Mouse (Mus musculus) neural tube, embryonic 13.5 days (tissue): ENCODE measurements at regions not wholly inside any gene's neighbourhood (a gene's known extent, or its start where the extent isn't known, plus 50 kb on each side); places are given as distances from the start of the nearest gene placed in this dataset.

Experiments
- ATAC-seq: fragments of 200-750 bp; cut with Nextera tagmentation; 2 replicates; pipeline ENCODE4 v1.8.0; 2017; ENCODE audit warnings: low read depth, mild to moderate bottlenecking, moderate TSS enrichment, moderate library complexity
- H3K27ac ChIP-seq: fragments of 300-500 bp; sonication (generic); replicated peaks from 2 replicates; pipeline ENCODE4 v1.5.1; 2015; ENCODE audit warnings: moderate library complexity, mild to moderate bottlenecking, inconsistent platforms
- H3K27me3 ChIP-seq: fragments of 300-500 bp; sonication (generic); 2 replicates; pipeline ENCODE4 v1.6.1; 2015; ENCODE audit warnings: mild to moderate bottlenecking, inconsistent platforms
- H3K36me3 ChIP-seq: fragments of 300-500 bp; sonication (generic); 2 replicates; pipeline ENCODE4 v1.6.1; 2015; ENCODE audit warnings: mild to moderate bottlenecking, inconsistent platforms
- H3K4me1 ChIP-seq: fragments of 300-500 bp; sonication (generic); replicated peaks from 2 replicates; pipeline ENCODE4 v1.6.1; 2015; ENCODE audit warnings: inconsistent platforms
- H3K4me2 ChIP-seq: fragments of 300-500 bp; sonication (generic); 2 replicates; pipeline ENCODE4 v1.6.1; 2015; ENCODE audit warnings: inconsistent platforms, mild to moderate bottlenecking, moderate library complexity
- H3K4me3 ChIP-seq: fragments of 300-500 bp; sonication (generic); 2 replicates; pipeline ENCODE4 v1.5.1; 2015; ENCODE audit warnings: mild to moderate bottlenecking, inconsistent platforms
- H3K9ac ChIP-seq: fragments of 300-500 bp; sonication (generic); 2 replicates; pipeline ENCODE4 v1.6.1; 2015; ENCODE audit warnings: moderate library complexity, mild to moderate bottlenecking, inconsistent platforms
- H3K9me3 ChIP-seq: fragments of 300-500 bp; sonication (generic); 2 replicates; pipeline ENCODE4 v1.6.1; 2016; ENCODE audit warnings: inconsistent platforms
- WGBS: fragments of 180-500 bp; shearing (Covaris S2); methylation state at CpG from one replicate; pipeline ENCODE4 v1.1.7; 2015; 5-methylcytosine and 5-hydroxymethylcytosine counted together

GRCm38 (mm10) chr3:121618561-121618960 lies 52.0 kb upstream of the 4930432M17Rik start:
- no peaks in the 10 kb centered on the region for H3K36me3 ChIP-seq
- no peak overlapping the region for H3K4me2 ChIP-seq
- 78% methylated on average over 2 of the region's 2 CpGs for WGBS
- no peak overlapping the region for H3K27ac ChIP-seq
- no peak for ATAC-seq
- H3K9ac ChIP-seq, result no peak overlapping the region
- no peaks in the 10 kb centered on the region; the same call in 1 of the 2 replicates for H3K4me1 ChIP-seq
- no peaks in the 10 kb centered on the region for H3K9me3 ChIP-seq
- no peaks in the 10 kb centered on the region for H3K27me3 ChIP-seq
- no peak overlapping the region for H3K4me3 ChIP-seq

- Histone ChIP-seq H3K4me2 (no peak overlapping the region), H3K9me3 (no peaks in the 10 kb centered on the region), H3K4me1 (no peaks in the 10 kb centered on the region; the same call in 1 of the 2 replicates), H3K4me3 (no peak overlapping the region), H3K36me3 (no peaks in the 10 kb centered on the region), H3K9ac (no peak overlapping the region), H3K27me3 (no peaks in the 10 kb centered on the region), H3K27ac (no peak overlapping the region)
- 82% methylated on average over 2 of the region's 2 CpGs for WGBS
- no peak for ATAC-seq
Measured at GRCm38 (mm10) chr3:121618161-121618560, 52.4 kb upstream of the 4930432M17Rik start.

DNA sequence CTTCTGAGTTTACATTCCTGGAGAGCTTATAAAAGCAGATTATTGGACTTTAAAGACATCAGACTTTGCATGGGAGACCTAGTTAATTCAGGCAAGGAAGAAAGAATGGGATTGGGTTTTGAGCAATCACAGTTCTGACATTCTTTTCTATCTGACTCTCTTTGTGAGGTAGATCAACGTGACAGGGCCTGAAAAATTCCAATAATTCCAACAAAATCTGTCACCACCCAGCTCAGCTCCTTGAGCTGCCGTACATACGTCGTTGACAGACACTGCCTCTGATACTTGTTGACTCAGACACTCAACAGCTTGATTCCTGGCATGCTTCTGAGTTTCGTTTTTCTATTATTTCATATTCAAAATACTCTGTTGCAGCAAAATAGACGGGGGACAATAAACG lies 53.2 kb upstream of the 4930432M17Rik start:
- Histone ChIP-seq H3K4me3 (no peak overlapping the region), H3K27ac (no peak overlapping the region), H3K4me2 (no peak overlapping the region), H3K36me3 (no peaks in the 10 kb centered on the region), H3K9ac (no peak overlapping the region), H3K9me3 (no peaks in the 10 kb centered on the region), H3K27me3 (no peaks in the 10 kb centered on the region), H3K4me1 (no peaks in the 10 kb centered on the region; the same call in 1 of the 2 replicates)
- WGBS, result 79% methylated on average over 7 of the region's 7 CpGs
- ATAC-seq, result no peak

DNA sequence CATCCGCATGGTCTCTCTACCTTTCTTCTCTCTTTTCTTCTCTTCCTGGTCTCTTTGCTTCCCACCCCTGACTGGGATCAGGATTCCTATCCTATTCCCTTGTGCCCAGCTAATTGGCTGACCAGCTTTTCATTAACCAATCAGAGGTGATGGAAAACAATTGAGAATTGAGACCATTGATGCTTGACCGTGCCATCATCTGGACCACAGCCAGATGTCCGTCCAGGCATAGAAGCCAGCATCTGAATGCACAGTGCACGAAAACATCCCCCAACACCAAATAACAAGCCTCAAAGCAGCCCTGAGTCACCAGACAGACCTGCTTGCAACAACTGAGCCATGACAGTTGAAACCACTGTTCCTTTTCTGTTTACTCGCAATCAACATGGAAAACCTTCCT lies 54.5 kb upstream of the 4930432M17Rik start:
- 68% methylated on average over 5 of the region's 5 CpGs for WGBS
- no peaks in the 10 kb centered on the region for H3K9me3 ChIP-seq
- no peak overlapping the region for H3K27ac ChIP-seq
- H3K4me3 ChIP-seq, result no peak overlapping the region
- no peaks in the 10 kb centered on the region for H3K36me3 ChIP-seq
- no peaks in the 10 kb centered on the region; the same call in 1 of the 2 replicates for H3K4me1 ChIP-seq
- no peak overlapping the region for H3K4me2 ChIP-seq
- no peak overlapping the region for H3K9ac ChIP-seq
- no peaks in the 10 kb centered on the region for H3K27me3 ChIP-seq
- no peak for ATAC-seq

- Histone ChIP-seq H3K27ac (no peak overlapping the region), H3K9me3 (no peaks in the 10 kb centered on the region), H3K36me3 (no peaks in the 10 kb centered on the region), H3K4me3 (no peak overlapping the region), H3K9ac (no peak overlapping the region), H3K4me1 (peaks cover 2% of the 10 kb centered on the region), H3K4me2 (no peak overlapping the region), H3K27me3 (no peaks in the 10 kb centered on the region)
- WGBS, result 74% methylated on average over 7 of the region's 7 CpGs
- ATAC-seq, result no peak
Measured at GRCm38 (mm10) chr3:121614741-121615140, 55.8 kb upstream of the 4930432M17Rik start.

GRCm38 (mm10) chr3:121613224-121613623 lies 57.3 kb upstream of the 4930432M17Rik start:
- ATAC-seq, result no peak
- H3K4me1 ChIP-seq, result peaks cover 17% of the 10 kb centered on the region
- 78% methylated on average over 3 of the region's 3 CpGs for WGBS
- H3K27me3 ChIP-seq, result no peaks in the 10 kb centered on the region
- H3K9ac ChIP-seq, result no peak overlapping the region
- no peaks in the 10 kb centered on the region for H3K9me3 ChIP-seq
- H3K27ac ChIP-seq, result no peak overlapping the region
- no peak overlapping the region for H3K4me3 ChIP-seq
- no peaks in the 10 kb centered on the region for H3K36me3 ChIP-seq
- H3K4me2 ChIP-seq, result no peak overlapping the region

DNA sequence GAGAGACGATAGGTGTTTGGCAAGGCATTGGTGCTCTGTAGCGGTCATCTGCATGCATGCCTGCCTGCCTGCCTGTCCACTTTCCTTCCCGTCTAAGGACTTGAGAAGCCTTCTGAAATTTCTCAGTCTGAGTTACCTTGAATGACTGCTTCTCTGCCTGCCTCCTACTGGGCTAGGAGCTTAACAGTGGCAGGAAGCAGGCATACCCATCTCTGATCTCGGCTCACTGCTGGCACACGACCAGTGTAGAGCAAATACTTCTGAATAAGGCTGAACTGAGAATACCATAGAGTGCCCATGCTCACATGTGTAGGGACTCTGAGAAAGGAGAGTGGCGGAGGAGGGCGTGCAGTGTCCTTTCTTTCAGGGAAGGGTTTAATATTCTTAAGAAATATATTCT lies 60.7 kb upstream of the 4930432M17Rik start:
- WGBS, result 77% methylated on average over 7 of the region's 7 CpGs

GRCm38 (mm10) chr3:121609090-121609489 lies 61.5 kb upstream of the 4930432M17Rik start:
- no peak overlapping the region for H3K27ac ChIP-seq
- no peaks in the 10 kb centered on the region for H3K36me3 ChIP-seq
- H3K9ac ChIP-seq, result no peak overlapping the region
- peak; percentile 84 for ATAC-seq
- H3K9me3 ChIP-seq, result no peaks in the 10 kb centered on the region
- H3K27me3 ChIP-seq, result no peaks in the 10 kb centered on the region
- 20% methylated on average over 7 of the region's 7 CpGs for WGBS
- H3K4me3 ChIP-seq, result no peak overlapping the region
- no peak overlapping the region for H3K4me2 ChIP-seq
- H3K4me1 ChIP-seq, result peaks cover 17% of the 10 kb centered on the region

More for the DNA sequence above, 60.7 kb upstream of the 4930432M17Rik start:
- no peak for ATAC-seq
- no peaks in the 10 kb centered on the region for H3K9me3 ChIP-seq
- no peak overlapping the region for H3K4me3 ChIP-seq
- H3K27me3 ChIP-seq, result no peaks in the 10 kb centered on the region
- no peak overlapping the region for H3K4me2 ChIP-seq
- peaks cover 17% of the 10 kb centered on the region for H3K4me1 ChIP-seq
- H3K36me3 ChIP-seq, result no peaks in the 10 kb centered on the region
- H3K27ac ChIP-seq, result no peak overlapping the region
- H3K9ac ChIP-seq, result no peak overlapping the region

- H3K9ac ChIP-seq, result no peak overlapping the region
- WGBS, result 82% methylated on average over 6 of the region's 6 CpGs
- H3K36me3 ChIP-seq, result no peaks in the 10 kb centered on the region
- no peaks in the 10 kb centered on the region for H3K9me3 ChIP-seq
- H3K27me3 ChIP-seq, result no peaks in the 10 kb centered on the region
- no peak overlapping the region for H3K4me3 ChIP-seq
- no peak overlapping the region for H3K4me2 ChIP-seq
- H3K4me1 ChIP-seq, result peaks cover 22% of the 10 kb centered on the region
- ATAC-seq, result no peak
- H3K27ac ChIP-seq, result no peak overlapping the region
Measured at GRCm38 (mm10) chr3:121604737-121605136, 65.8 kb upstream of the 4930432M17Rik start.

DNA sequence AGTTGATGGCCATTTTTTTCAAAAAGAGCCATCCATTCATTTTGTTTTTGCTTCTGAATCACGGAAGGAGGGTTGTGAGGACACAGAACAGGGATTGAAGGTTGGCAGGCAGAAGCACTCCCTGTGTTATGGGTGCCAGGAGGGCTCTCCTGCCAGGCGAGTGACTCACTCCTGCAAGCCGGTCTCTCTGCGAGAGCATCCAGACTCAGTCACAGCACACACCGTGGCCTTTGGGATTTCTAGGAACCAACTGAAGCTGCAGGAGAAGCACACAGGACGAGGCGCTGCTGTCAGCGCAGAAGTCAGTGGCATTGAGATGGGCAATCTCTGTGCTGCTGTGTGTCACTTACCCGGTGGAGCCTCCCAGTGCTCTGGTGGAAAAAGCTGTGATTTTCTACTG lies 66.5 kb upstream of the 4930432M17Rik start:
- Histone ChIP-seq H3K27ac (no peak overlapping the region), H3K9ac (no peak overlapping the region), H3K9me3 (no peaks in the 10 kb centered on the region), H3K4me3 (no peak overlapping the region), H3K4me1 (peaks cover 20% of the 10 kb centered on the region), H3K4me2 (no peak overlapping the region), H3K36me3 (no peaks in the 10 kb centered on the region), H3K27me3 (no peaks in the 10 kb centered on the region)
- no peak for ATAC-seq
- 84% methylated on average over 9 of the region's 9 CpGs for WGBS

DNA sequence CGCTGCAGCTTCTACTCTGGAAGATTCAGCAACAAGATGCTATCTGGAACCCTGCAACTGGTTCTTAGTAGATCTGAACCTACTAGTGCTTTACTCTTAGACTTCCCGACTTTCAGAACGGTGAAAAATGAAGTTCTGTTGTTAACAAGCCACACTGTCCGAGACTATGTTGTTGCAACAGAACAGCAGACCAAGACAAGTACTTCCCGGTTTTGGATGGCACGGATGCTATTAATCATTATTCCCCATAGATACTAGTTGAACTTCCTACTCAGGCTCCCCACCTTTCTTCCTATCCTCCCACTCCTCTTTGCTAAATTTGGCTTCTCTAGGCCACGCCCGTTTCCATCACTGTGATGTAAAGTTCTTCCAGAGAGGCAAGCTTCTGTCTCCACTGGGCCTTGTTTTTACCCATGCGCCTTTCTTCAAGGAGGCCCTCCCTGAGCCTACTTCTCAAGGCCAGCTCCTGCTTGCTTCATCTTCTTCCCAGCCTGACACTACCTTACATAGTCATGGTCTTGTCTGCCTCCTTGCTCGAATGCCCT lies 67.7 kb upstream of the 4930432M17Rik start:
- 90% methylated on average over 10 of the region's 10 CpGs for WGBS
- Histone ChIP-seq H3K4me2 (no peak overlapping the region), H3K27ac (no peak overlapping the region), H3K9ac (no peak overlapping the region), H3K27me3 (no peaks in the 10 kb centered on the region), H3K9me3 (no peaks in the 10 kb centered on the region), H3K4me1 (peaks cover 13% of the 10 kb centered on the region; the same call in 1 of the 2 replicates), H3K4me3 (no peak overlapping the region), H3K36me3 (no peaks in the 10 kb centered on the region)
- no peak for ATAC-seq

GRCm38 (mm10) chr3:121602082-121602561 lies 68.4 kb upstream of the 4930432M17Rik start:
- ATAC-seq, result no peak; the same call in 1 of the 2 replicates
- Histone ChIP-seq H3K27ac (no peak overlapping the region), H3K4me1 (peaks cover 13% of the 10 kb centered on the region; the same call in 1 of the 2 replicates), H3K9ac (no peak overlapping the region), H3K4me2 (no peak overlapping the region), H3K9me3 (no peaks in the 10 kb centered on the region), H3K36me3 (no peaks in the 10 kb centered on the region), H3K27me3 (no peaks in the 10 kb centered on the region), H3K4me3 (no peak overlapping the region)
- 63% methylated on average over 8 of the region's 8 CpGs for WGBS

DNA sequence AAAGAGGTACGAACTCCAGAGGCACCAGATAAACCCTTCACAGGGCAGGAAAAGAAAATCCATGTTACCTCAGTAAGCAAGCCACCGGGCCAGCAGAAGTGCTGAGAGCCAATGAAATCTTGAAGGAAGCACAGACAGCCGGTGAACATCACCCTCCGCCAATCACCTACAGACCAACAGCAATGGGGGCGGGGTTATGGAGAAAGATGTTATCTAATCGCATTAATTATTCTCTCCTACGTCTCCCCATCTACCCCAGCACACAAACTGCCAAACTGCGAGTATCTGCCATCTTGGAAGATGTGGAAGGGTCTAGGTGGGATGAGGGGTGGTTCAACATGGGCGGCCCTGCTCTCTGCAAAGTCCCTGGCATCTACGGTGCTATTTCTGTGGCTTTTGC lies 68.6 kb upstream of the Slc44a3 start:
- Histone ChIP-seq H3K4me1 (peaks cover 13% of the 10 kb centered on the region; the same call in 1 of the 2 replicates), H3K4me2 (no peak overlapping the region), H3K4me3 (no peak overlapping the region), H3K9ac (no peak overlapping the region), H3K27ac (no peak overlapping the region), H3K27me3 (no peaks in the 10 kb centered on the region), H3K36me3 (no peaks in the 10 kb centered on the region), H3K9me3 (no peaks in the 10 kb centered on the region)
- WGBS, result 78% methylated on average over 10 of the region's 10 CpGs
- no peak for ATAC-seq
